Mouse (Mus musculus): ENCODE data around the gene Tymp. TPM values are rescaled to one million over a fixed set of nuclear protein-coding genes. Genes with fewer than 3 reads are reported as not detected.

Gene Tymp
- polyA plus RNA-seq, 1 experiment from 2014 or later, result 1.3 TPM

GRCm38 (mm10) chr15:89363051-89363450 lies 13.8 kb downstream of the Tymp start:
- ATAC-seq, result no peak
- Histone ChIP-seq H3K9me3 (ENCODE audit: control insufficient read depth, low read length) (no peaks in the 10 kb centered on the region), H3K36me3 (ENCODE audit: control insufficient read depth, insufficient read depth, low read length) (peaks cover 11% of the 10 kb centered on the region; the same call in 1 of the 2 replicates), H3K4me2 (ENCODE audit: low read depth, low read length) (no peak overlapping the region), H3K27me3 (replicated peaks; ENCODE audit: control insufficient read depth, insufficient read depth, low read length) (no peaks in the 10 kb centered on the region), H3K4me3 (ENCODE audit: low read length) (no peak overlapping the region), H3K9ac (ENCODE audit: low read depth, low read length) (no peak overlapping the region), H3K27ac (ENCODE audit: low read length) (no peak overlapping the region), H3K4me1 (ENCODE audit: control insufficient read depth, insufficient read depth, low read length) (peaks cover 3% of the 10 kb centered on the region; the same call in 1 of the 2 replicates)
- 89% methylated on average over 7 of the region's 7 CpGs for WGBS

- Histone ChIP-seq H3K4me1 (ENCODE audit: control insufficient read depth, insufficient read depth, low read length) (peaks cover 18% of the 10 kb centered on the region), H3K4me3 (ENCODE audit: low read length) (no peak overlapping the region), H3K9ac (ENCODE audit: low read depth, low read length) (no peak overlapping the region), H3K27ac (ENCODE audit: low read length) (no peak overlapping the region), H3K36me3 (ENCODE audit: control insufficient read depth, insufficient read depth, low read length) (0 out of 2 replicates have a peak, but pooled peaks cover 2% of the 10 kb centered on the region), H3K4me2 (ENCODE audit: low read depth, low read length) (no peak overlapping the region), H3K27me3 (replicated peaks; ENCODE audit: control insufficient read depth, insufficient read depth, low read length) (no peaks in the 10 kb centered on the region), H3K9me3 (ENCODE audit: control insufficient read depth, low read length) (no peaks in the 10 kb centered on the region)
- WGBS, result 79% methylated on average over 3 of the region's 3 CpGs
- ATAC-seq, result no peak
Observed at GRCm38 (mm10) chr15:89358784-89359183, 18.1 kb downstream of the Tymp start.

- peaks cover 17% of the 10 kb centered on the region for H3K36me3 ChIP-seq (ENCODE audit: control insufficient read depth, insufficient read depth, low read length)
Observed at GRCm38 (mm10) chr15:89356372-89356771, 20.5 kb downstream of the Tymp start.

GRCm38 (mm10) chr15:89355241-89356187 lies 21.3 kb downstream of the Tymp start, which contains the start of the genes Lmf2 and Ncaph2:
Gene Lmf2 (minus strand): TSS chr15:89355659.
Gene Ncaph2 (plus strand): TSS chr15:89355719.
- H3K4me2 ChIP-seq (ENCODE audit: low read depth, low read length), result peak within 1 kb of the TSS; percentile 70
- under 1% methylated on average over 64 of the region's 64 CpGs for WGBS
- H3K27ac ChIP-seq (ENCODE audit: low read length), result peak within 1 kb of the TSS; percentile 75
- peaks cover 19% of the 10 kb centered on the region for H3K36me3 ChIP-seq (ENCODE audit: control insufficient read depth, insufficient read depth, low read length)
- H3K9me3 ChIP-seq (ENCODE audit: control insufficient read depth, low read length), result no peaks in the 10 kb centered on the region
- no peaks in the 10 kb centered on the region for H3K27me3 ChIP-seq (replicated peaks; ENCODE audit: control insufficient read depth, insufficient read depth, low read length)
- ATAC-seq, result peak; percentile 93
- H3K4me1 ChIP-seq (ENCODE audit: control insufficient read depth, insufficient read depth, low read length), result peaks cover 18% of the 10 kb centered on the region
- peak within 1 kb of the TSS; percentile 67 for H3K4me3 ChIP-seq (ENCODE audit: low read length)
- H3K9ac ChIP-seq (ENCODE audit: low read depth, low read length), result peak within 1 kb of the TSS; percentile 93

More at GRCm38 (mm10) chr15:89356372-89356771, 20.5 kb downstream of the Tymp start:
- H3K4me1 ChIP-seq (ENCODE audit: control insufficient read depth, insufficient read depth, low read length), result peaks cover 18% of the 10 kb centered on the region
- no peaks in the 10 kb centered on the region for H3K27me3 ChIP-seq (replicated peaks; ENCODE audit: control insufficient read depth, insufficient read depth, low read length)
- peak overlapping the region; percentile 70 for H3K4me2 ChIP-seq (ENCODE audit: low read depth, low read length)
- H3K4me3 ChIP-seq (ENCODE audit: low read length), result peak overlapping the region; percentile 67
- under 1% methylated on average over 15 of the region's 15 CpGs for WGBS
- H3K9me3 ChIP-seq (ENCODE audit: control insufficient read depth, low read length), result no peaks in the 10 kb centered on the region
- peak overlapping the region; percentile 93 for H3K9ac ChIP-seq (ENCODE audit: low read depth, low read length)
- peak; percentile 50 for ATAC-seq
- H3K27ac ChIP-seq (ENCODE audit: low read length), result peak overlapping the region; percentile 75

GRCm38 (mm10) chr15:89354455-89354854 lies 22.4 kb downstream of the Tymp start:
- Histone ChIP-seq H3K36me3 (ENCODE audit: control insufficient read depth, insufficient read depth, low read length) (peaks cover 19% of the 10 kb centered on the region), H3K27ac (ENCODE audit: low read length) (no peak overlapping the region)
- WGBS, result 75% methylated on average over 7 of the region's 7 CpGs

GRCm38 (mm10) chr15:89353837-89354236 lies 23.0 kb downstream of the Tymp start:
- Histone ChIP-seq H3K27ac (ENCODE audit: low read length) (no peak overlapping the region), H3K4me3 (ENCODE audit: low read length) (no peak overlapping the region), H3K36me3 (ENCODE audit: control insufficient read depth, insufficient read depth, low read length) (peaks cover 19% of the 10 kb centered on the region), H3K4me1 (ENCODE audit: control insufficient read depth, insufficient read depth, low read length) (peaks cover 16% of the 10 kb centered on the region), H3K9me3 (ENCODE audit: control insufficient read depth, low read length) (no peaks in the 10 kb centered on the region), H3K9ac (ENCODE audit: low read depth, low read length) (peak overlapping the region; percentile 93; the same call in 1 of the 2 replicates), H3K27me3 (replicated peaks; ENCODE audit: control insufficient read depth, insufficient read depth, low read length) (no peaks in the 10 kb centered on the region), H3K4me2 (ENCODE audit: low read depth, low read length) (no peak overlapping the region)
- ATAC-seq, result no peak
- 96% methylated on average over 16 of the region's 16 CpGs for WGBS

More at GRCm38 (mm10) chr15:89354455-89354854, 22.4 kb downstream of the Tymp start:
- Histone ChIP-seq H3K4me2 (ENCODE audit: low read depth, low read length) (peak overlapping the region; percentile 67), H3K4me1 (ENCODE audit: control insufficient read depth, insufficient read depth, low read length) (peaks cover 18% of the 10 kb centered on the region), H3K9me3 (ENCODE audit: control insufficient read depth, low read length) (no peaks in the 10 kb centered on the region), H3K4me3 (ENCODE audit: low read length) (peak overlapping the region; percentile 67), H3K27me3 (replicated peaks; ENCODE audit: control insufficient read depth, insufficient read depth, low read length) (no peaks in the 10 kb centered on the region), H3K9ac (ENCODE audit: low read depth, low read length) (peak overlapping the region; percentile 93)
- ATAC-seq, result no peak

GRCm38 (mm10) chr15:89352795-89353194 lies 24.0 kb downstream of the Tymp start:
- H3K27me3 ChIP-seq (replicated peaks; ENCODE audit: control insufficient read depth, insufficient read depth, low read length), result no peaks in the 10 kb centered on the region
- H3K9me3 ChIP-seq (ENCODE audit: control insufficient read depth, low read length), result no peaks in the 10 kb centered on the region
- H3K9ac ChIP-seq (ENCODE audit: low read depth, low read length), result no peak overlapping the region
- ATAC-seq, result no peak
- peaks cover 19% of the 10 kb centered on the region for H3K36me3 ChIP-seq (ENCODE audit: control insufficient read depth, insufficient read depth, low read length)
- no peak overlapping the region for H3K4me3 ChIP-seq (ENCODE audit: low read length)
- no peak overlapping the region for H3K27ac ChIP-seq (ENCODE audit: low read length)
- peaks cover 14% of the 10 kb centered on the region for H3K4me1 ChIP-seq (ENCODE audit: control insufficient read depth, insufficient read depth, low read length)
- WGBS, result 98% methylated on average over 12 of the region's 12 CpGs
- H3K4me2 ChIP-seq (ENCODE audit: low read depth, low read length), result no peak overlapping the region

- ATAC-seq, result no peak
- WGBS, result 95% methylated on average over 14 of the region's 14 CpGs
Observed at GRCm38 (mm10) chr15:89352054-89352453, 24.8 kb downstream of the Tymp start.

GRCm38 (mm10) chr15:89351302-89351701 lies 25.5 kb downstream of the Tymp start:
- no peaks in the 10 kb centered on the region for H3K27me3 ChIP-seq (replicated peaks; ENCODE audit: control insufficient read depth, insufficient read depth, low read length)
- H3K4me3 ChIP-seq (ENCODE audit: low read length), result no peak overlapping the region
- ATAC-seq, result no peak
- no peaks in the 10 kb centered on the region for H3K9me3 ChIP-seq (ENCODE audit: control insufficient read depth, low read length)
- H3K36me3 ChIP-seq (ENCODE audit: control insufficient read depth, insufficient read depth, low read length), result peaks cover 19% of the 10 kb centered on the region
- H3K4me1 ChIP-seq (ENCODE audit: control insufficient read depth, insufficient read depth, low read length), result peaks cover 9% of the 10 kb centered on the region
- 83% methylated on average over 15 of the region's 15 CpGs for WGBS
- H3K27ac ChIP-seq (ENCODE audit: low read length), result no peak overlapping the region
- H3K9ac ChIP-seq (ENCODE audit: low read depth, low read length), result no peak overlapping the region
- no peak overlapping the region for H3K4me2 ChIP-seq (ENCODE audit: low read depth, low read length)

More at GRCm38 (mm10) chr15:89352054-89352453, 24.8 kb downstream of the Tymp start:
- Histone ChIP-seq H3K9me3 (ENCODE audit: control insufficient read depth, low read length) (no peaks in the 10 kb centered on the region), H3K27ac (ENCODE audit: low read length) (no peak overlapping the region), H3K4me1 (ENCODE audit: control insufficient read depth, insufficient read depth, low read length) (peaks cover 9% of the 10 kb centered on the region), H3K27me3 (replicated peaks; ENCODE audit: control insufficient read depth, insufficient read depth, low read length) (no peaks in the 10 kb centered on the region), H3K4me2 (ENCODE audit: low read depth, low read length) (no peak overlapping the region), H3K4me3 (ENCODE audit: low read length) (no peak overlapping the region), H3K36me3 (ENCODE audit: control insufficient read depth, insufficient read depth, low read length) (peaks cover 19% of the 10 kb centered on the region), H3K9ac (ENCODE audit: low read depth, low read length) (no peak overlapping the region)

All from intestine, embryonic 16.5 days (tissue).